Mouse (Mus musculus): Measurements from ENCODE around the gene Gm10842.

- TF ChIP-seq CTCF (IDR thresholded peaks at IDR 0.05; ENCODE audit: low read depth, low read length), result no peak
- no peak for TF ChIP-seq POLR2A (IDR thresholded peaks at IDR 0.05; ENCODE audit: extremely low read depth, insufficient read depth, low read length)
Measured at GRCm38 (mm10) chr11:105149353-105149752, 2.7 kb downstream of the Gm10842 start.

Data from liver, adult 2 months (tissue).